Mouse (Mus musculus): ENCODE results near the gene Prodh2. TPM values are rescaled to one million over a fixed set of nuclear protein-coding genes. Genes with fewer than 3 reads are reported as not detected.
"Not testable (repeated sequence)": the region's sequence is repeated elsewhere in the genome, so short reads cannot be mapped to it uniquely, and the experiment has no call there.

Gene Prodh2
- total RNA-seq, 2 experiments from 2014 or later: not detected

GRCm38 (mm10) chr7:30484250-30484649 lies 9.2 kb upstream of the Prodh2 start:
- DNase-seq (ENCODE audit: low spot score in 2 of 2): no peak

GRCm38 (mm10) chr7:30490251-30490956 lies 3.0 kb upstream of the Prodh2 start:
- peak; percentile 60 to 63 for DNase-seq (ENCODE audit: low spot score in 2 of 2)

GRCm38 (mm10) chr7:30490957-30491307 lies 2.5 kb upstream of the Prodh2 start:
- DNase-seq (ENCODE audit: low spot score in 2 of 2): no peak

- DNase-seq (ENCODE audit: low spot score in 2 of 2): peak; percentile 72 to 86
Observed at GRCm38 (mm10) chr7:30492765-30493164, 657 bp upstream of the Prodh2 start.

- not testable (repeated sequence) for DNase-seq (ENCODE audit: low spot score in 2 of 2)
Observed at GRCm38 (mm10) chr7:30495506-30496042, 2.2 kb downstream of the Prodh2 start.

GRCm38 (mm10) chr7:30501159-30501558 lies 7.7 kb downstream of the Prodh2 start:
- DNase-seq (ENCODE audit: low spot score in 2 of 2): not testable (repeated sequence)

- DNase-seq (ENCODE audit: low spot score in 2 of 2): no peak
Observed at GRCm38 (mm10) chr7:30508061-30508460, 14.6 kb downstream of the Prodh2 start.

- DNase-seq (ENCODE audit: low spot score in 2 of 2): no peak
Observed at GRCm38 (mm10) chr7:30515003-30515760, 21.8 kb downstream of the Prodh2 start.

GRCm38 (mm10) chr7:30518325-30518724 lies 24.9 kb downstream of the Prodh2 start:
- DNase-seq (ENCODE audit: low spot score in 2 of 2): no peak

- no peak for DNase-seq (ENCODE audit: low spot score in 2 of 2)
Observed at GRCm38 (mm10) chr7:30520396-30520795, 27.0 kb downstream of the Prodh2 start.

- no peak for DNase-seq (ENCODE audit: low spot score in 2 of 2)
Observed at GRCm38 (mm10) chr7:30520856-30521255, 27.4 kb downstream of the Prodh2 start.

- no peak for DNase-seq (ENCODE audit: low spot score in 2 of 2)
Observed at GRCm38 (mm10) chr7:30522871-30523270, 29.4 kb downstream of the Prodh2 start.

- DNase-seq (ENCODE audit: low spot score in 2 of 2): no peak
Observed at GRCm38 (mm10) chr7:30524487-30524886, 31.1 kb downstream of the Prodh2 start.

- DNase-seq (ENCODE audit: low spot score in 2 of 2): no peak
Observed at GRCm38 (mm10) chr7:30525954-30526353, 32.5 kb downstream of the Prodh2 start.

- DNase-seq (ENCODE audit: low spot score in 2 of 2): no peak
Observed at GRCm38 (mm10) chr7:30526399-30526798, 33.0 kb downstream of the Prodh2 start.

GRCm38 (mm10) chr7:30526981-30527380 lies 33.6 kb downstream of the Prodh2 start:
- no peak for DNase-seq (ENCODE audit: low spot score in 2 of 2)

- peak; percentile 60 to 74 for DNase-seq (ENCODE audit: low spot score in 2 of 2)
Observed at GRCm38 (mm10) chr7:30531291-30531815, 37.9 kb downstream of the Prodh2 start.

- no peak for DNase-seq (ENCODE audit: low spot score in 2 of 2)
Observed at GRCm38 (mm10) chr7:30532931-30533330, 39.5 kb downstream of the Prodh2 start.

GRCm38 (mm10) chr7:30533941-30534632 lies 40.7 kb downstream of the Prodh2 start:
- peak in 1 of 2 experiments; percentile 58 for DNase-seq (ENCODE audit: low spot score in 2 of 2)

GRCm38 (mm10) chr7:30534633-30535577 lies 41.5 kb downstream of the Prodh2 start, which contains the start of gene Arhgap33:
Gene Arhgap33, minus strand, starts transcription at chr7:30535060.
- peak; percentile 95 to 96 for DNase-seq (ENCODE audit: low spot score in 2 of 2)
